Mouse (Mus musculus) lung, embryonic 14.5 days (tissue): ENCODE measurements around the gene Nol10. TPM values are rescaled to one million over a fixed set of nuclear protein-coding genes. Genes with fewer than 3 reads are reported as not detected.
A peak's percentile ranks its signal among the peaks of the same experiment; 100 is the strongest.

Experiments used
- ATAC-seq: fragments of 200-750 bp; cut with Nextera tagmentation; 2 replicates; pipeline ENCODE4 v1.8.0; 2017; ENCODE audit warnings: mild to moderate bottlenecking, moderate TSS enrichment, moderate library complexity; ENCODE audit not compliant: insufficient read depth
- DNase-seq: peaks from one replicate; pipeline ENCODE4 v3.0.0-alpha.2; 2015
- H3K27ac ChIP-seq: fragments of 300-500 bp; sonication (generic); 2 replicates; pipeline ENCODE4 v1.5.1; 2014; ENCODE audit warnings: low read depth, mild to moderate bottlenecking, moderate library complexity
- H3K27me3 ChIP-seq: fragments of 300-500 bp; sonication (generic); 2 replicates; pipeline ENCODE4 v1.6.1; 2014; ENCODE audit warnings: low read length, control low read depth; ENCODE audit not compliant: insufficient read depth
- H3K36me3 ChIP-seq: fragments of 300-500 bp; sonication (generic); 2 replicates; pipeline ENCODE4 v1.6.1; 2014; ENCODE audit warnings: control low read depth; ENCODE audit not compliant: insufficient read depth
- H3K4me1 ChIP-seq: fragments of 300-500 bp; sonication (generic); 2 replicates; pipeline ENCODE4 v1.6.1; 2014; ENCODE audit warnings: antibody characterized with exemption, control low read depth; ENCODE audit not compliant: insufficient read depth
- H3K4me2 ChIP-seq: fragments of 300-500 bp; sonication (generic); 2 replicates; pipeline ENCODE4 v1.6.1; 2014; ENCODE audit warnings: mild to moderate bottlenecking
- H3K4me3 ChIP-seq: fragments of 300-500 bp; sonication (generic); 2 replicates; pipeline ENCODE4 v1.5.1; 2014; ENCODE audit warnings: low read depth, low read length
- H3K9ac ChIP-seq: fragments of 300-500 bp; sonication (generic); 2 replicates; pipeline ENCODE4 v1.6.1; 2014
- H3K9me3 ChIP-seq: fragments of 300-500 bp; sonication (generic); 2 replicates; pipeline ENCODE4 v1.6.1; 2016; ENCODE audit warnings: low read depth, low read length, control low read depth
- CTCF ChIP-seq: IDR thresholded peaks from 2 replicates; pipeline ENCODE4 v1.5.1; 2016; ENCODE audit warnings: antibody characterized with exemption, low read depth
- WGBS: fragments of 180-500 bp; shearing (Covaris S2); extraction: QIAGEN DNeasy Blood & Tissue Kit; methylation state at CpG from one replicate; pipeline ENCODE4 v1.1.7; 2014; 5-methylcytosine and 5-hydroxymethylcytosine counted together
- polyA plus RNA-seq: library from polyadenylated mRNA; unstranded; fragments of >200 nt; fragmentation: Nextera tagmentation; extraction: Ambion mirVana; gene quantifications from 2 replicates; pipeline ENCODE4 v1.2.1, GENCODE M21; 2014

Gene Nol10
- polyA plus RNA-seq, 1 experiment from 2014 or later = 30.0 TPM

DNA sequence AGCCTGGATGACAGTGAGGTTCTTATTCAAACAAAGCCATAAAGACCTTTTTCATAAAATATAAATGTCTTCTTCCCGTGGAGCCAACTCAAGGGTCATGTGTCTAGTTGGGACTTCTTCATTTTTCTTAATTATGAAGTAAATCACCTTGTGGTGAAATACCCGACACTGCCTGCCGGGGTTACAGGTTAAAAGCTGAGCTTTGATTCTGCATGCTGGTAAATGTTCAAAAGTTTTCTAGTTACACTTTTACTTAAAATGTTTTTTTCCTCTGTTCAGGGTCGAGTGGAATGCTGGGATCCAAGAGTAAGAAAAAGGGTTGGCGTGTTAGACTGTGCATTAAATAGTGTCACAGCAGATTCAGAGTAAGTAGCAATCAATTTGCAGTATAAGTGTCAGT, 14.1 kb downstream of the Nol10 start:
- Histone ChIP-seq H3K4me3 (no peak overlapping the region), H3K9me3 (no peaks in the 10 kb centered on the region), H3K4me1 (no peaks in the 10 kb centered on the region), H3K36me3 (peaks cover 72% of the 10 kb centered on the region), H3K4me2 (no peak overlapping the region), H3K27ac (no peak overlapping the region), H3K27me3 (no peaks in the 10 kb centered on the region), H3K9ac (no peak overlapping the region)
- 87% methylated on average over 5 of the region's 5 CpGs for WGBS
- DNase-seq = no peak
- TF ChIP-seq CTCF = no peak
- ATAC-seq = no peak

GRCm38 (mm10) chr12:17366981-17367380, 18.7 kb downstream of the Nol10 start:
- H3K9me3 ChIP-seq = no peaks in the 10 kb centered on the region
- H3K36me3 ChIP-seq = peaks cover 76% of the 10 kb centered on the region
- peak; percentile 65; the same call in 1 of the 2 replicates for ATAC-seq
- no peak overlapping the region for H3K9ac ChIP-seq
- H3K27me3 ChIP-seq = no peaks in the 10 kb centered on the region
- H3K4me2 ChIP-seq = no peak overlapping the region
- 66% methylated on average over 5 of the region's 5 CpGs for WGBS
- peak; percentile 80 for TF ChIP-seq CTCF
- no peak overlapping the region for H3K27ac ChIP-seq
- H3K4me1 ChIP-seq = no peaks in the 10 kb centered on the region
- H3K4me3 ChIP-seq = no peak overlapping the region
- DNase-seq = peak; percentile 69

DNA sequence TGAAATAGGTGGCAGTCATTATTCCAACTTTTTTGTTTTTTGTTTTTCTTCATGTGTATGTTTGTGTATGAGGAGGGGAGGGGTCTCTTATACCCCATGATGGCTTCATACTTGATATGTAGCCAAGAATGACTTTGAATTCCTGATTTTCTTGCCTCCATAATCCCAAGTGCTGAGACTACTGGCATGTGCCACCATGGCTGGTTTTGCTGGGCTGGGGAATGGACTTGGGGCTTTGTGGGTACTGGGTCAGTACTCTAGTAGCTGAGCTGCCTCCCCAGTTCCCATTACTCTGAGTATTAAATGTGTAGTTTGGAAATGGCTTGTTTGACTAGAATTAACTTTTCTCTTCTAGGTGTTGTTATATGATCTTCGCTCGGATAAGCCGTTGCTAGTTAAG, 20.9 kb downstream of the Nol10 start:
- ATAC-seq = no peak
- 98% methylated on average over 3 of the region's 3 CpGs for WGBS

DNA sequence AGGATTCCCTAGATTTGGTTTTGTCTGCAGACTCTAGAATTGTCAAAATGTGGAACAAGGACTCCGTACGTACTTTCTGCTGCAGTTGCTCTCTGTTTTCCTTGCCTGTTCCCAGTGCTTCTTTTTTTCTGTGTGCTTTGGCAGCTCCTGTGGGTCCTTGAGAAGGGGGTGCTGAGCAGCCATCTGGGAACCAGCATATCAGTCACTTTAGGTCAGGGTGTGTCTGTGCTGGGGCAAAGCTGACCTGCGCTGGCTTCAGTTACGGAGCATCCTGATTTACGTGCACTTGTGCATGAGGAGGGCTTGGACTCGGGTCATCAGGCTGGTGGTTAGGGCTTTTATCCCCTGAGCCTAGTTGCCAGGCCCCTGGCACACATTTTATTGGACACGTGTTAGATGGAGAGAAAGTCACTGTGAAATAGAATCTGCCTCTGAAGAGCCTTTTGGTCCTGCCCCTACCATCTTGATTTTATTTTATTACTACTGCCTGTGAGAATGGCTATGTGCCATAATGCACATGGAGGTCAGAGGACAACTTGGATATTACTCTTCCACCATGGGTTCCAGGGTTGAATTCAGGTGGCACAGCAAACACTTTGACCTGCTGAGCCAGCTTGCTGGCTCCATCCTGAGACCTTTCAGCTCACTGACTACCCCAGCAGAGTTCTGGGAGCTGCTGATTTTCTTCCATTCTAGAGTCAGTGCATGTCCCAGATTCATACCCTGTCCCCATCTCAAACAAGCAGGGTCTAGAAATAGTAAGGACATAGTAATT, 21.5 kb downstream of the Nol10 start:
- WGBS = 90% methylated on average over 7 of the region's 7 CpGs
- ATAC-seq = no peak
- H3K4me1 ChIP-seq = no peaks in the 10 kb centered on the region
- DNase-seq = no peak
- no peak overlapping the region for H3K27ac ChIP-seq
- no peak overlapping the region for H3K4me2 ChIP-seq
- H3K9me3 ChIP-seq = no peaks in the 10 kb centered on the region
- no peak overlapping the region for H3K4me3 ChIP-seq
- H3K27me3 ChIP-seq = no peaks in the 10 kb centered on the region
- no peak for TF ChIP-seq CTCF
- H3K9ac ChIP-seq = no peak overlapping the region
- peaks cover 73% of the 10 kb centered on the region for H3K36me3 ChIP-seq

More for the DNA sequence above, 20.9 kb downstream of the Nol10 start:
- no peaks in the 10 kb centered on the region for H3K9me3 ChIP-seq
- no peaks in the 10 kb centered on the region for H3K27me3 ChIP-seq
- no peak overlapping the region for H3K4me2 ChIP-seq
- peaks cover 73% of the 10 kb centered on the region for H3K36me3 ChIP-seq
- no peak for DNase-seq
- H3K4me1 ChIP-seq = no peaks in the 10 kb centered on the region
- no peak overlapping the region for H3K27ac ChIP-seq
- H3K9ac ChIP-seq = no peak overlapping the region
- TF ChIP-seq CTCF = no peak
- H3K4me3 ChIP-seq = no peak overlapping the region

- no peaks in the 10 kb centered on the region for H3K9me3 ChIP-seq
- peak; percentile 35 for DNase-seq
- 81% methylated on average over 8 of the region's 8 CpGs for whole genome bisulfite sequencing
- H3K4me2 ChIP-seq = no peak overlapping the region
- no peak overlapping the region for H3K9ac ChIP-seq
- no peaks in the 10 kb centered on the region for H3K27me3 ChIP-seq
- peak; percentile 51 for TF ChIP-seq CTCF
- no peaks in the 10 kb centered on the region for H3K4me1 ChIP-seq
- no peak overlapping the region for H3K4me3 ChIP-seq
- no peak for ATAC-seq
- no peak overlapping the region for H3K27ac ChIP-seq
- peaks cover 85% of the 10 kb centered on the region for H3K36me3 ChIP-seq
Measured at GRCm38 (mm10) chr12:17371589-17372235, 23.5 kb downstream of the Nol10 start.

DNA sequence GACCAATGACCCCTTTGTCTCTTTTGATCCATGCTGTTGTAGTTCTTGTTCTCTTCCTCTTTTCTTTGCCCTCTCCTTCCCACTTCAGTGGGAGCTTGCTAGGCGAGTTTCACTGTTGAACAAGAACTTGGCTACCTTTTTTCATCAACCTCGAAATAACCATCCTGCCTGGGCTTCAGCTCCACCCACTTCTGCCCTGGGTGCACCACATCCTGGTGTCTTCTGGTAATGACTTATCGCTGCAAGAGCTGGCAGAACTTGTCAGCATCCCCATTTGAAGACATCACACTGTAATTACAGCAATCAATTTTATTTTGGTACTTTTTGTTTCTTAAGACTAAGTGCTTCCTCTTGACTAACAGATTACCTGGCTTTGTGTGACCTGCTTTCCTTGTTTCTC, 24.4 kb downstream of the Nol10 start:
- Histone ChIP-seq H3K4me2 (no peak overlapping the region), H3K27ac (no peak overlapping the region), H3K9me3 (no peaks in the 10 kb centered on the region), H3K4me1 (no peaks in the 10 kb centered on the region), H3K36me3 (peaks cover 87% of the 10 kb centered on the region), H3K27me3 (no peaks in the 10 kb centered on the region), H3K9ac (no peak overlapping the region), H3K4me3 (no peak overlapping the region)
- ATAC-seq = no peak
- DNase-seq = no peak
- no peak for TF ChIP-seq CTCF
- 77% methylated on average over 3 of the region's 3 CpGs for WGBS

DNA sequence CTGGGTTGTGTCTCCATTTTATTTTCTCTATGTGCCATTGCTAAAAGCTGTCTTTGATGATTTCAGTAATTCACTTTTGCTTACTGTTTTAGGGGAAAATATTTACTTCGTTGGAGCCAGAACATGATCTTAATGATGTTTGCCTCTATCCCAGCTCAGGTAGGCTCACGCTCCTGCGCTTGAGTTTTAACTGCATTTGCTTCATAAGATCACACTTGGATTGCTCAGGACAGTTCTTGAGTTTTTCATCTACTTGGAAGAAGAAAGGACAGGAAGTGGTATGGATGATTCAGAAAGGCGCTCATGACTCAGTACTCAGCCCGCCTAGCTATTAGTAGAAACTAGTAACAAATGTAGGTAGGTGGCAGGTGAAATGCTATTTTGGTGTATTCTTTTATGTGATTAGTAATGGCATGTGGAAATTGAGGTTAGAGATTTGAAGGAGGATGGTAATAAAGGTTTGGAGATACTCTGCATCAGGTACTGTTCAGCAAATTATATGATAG, 25.3 kb downstream of the Nol10 start:
- H3K36me3 ChIP-seq = peaks cover 83% of the 10 kb centered on the region
- H3K9ac ChIP-seq = no peak overlapping the region
- ATAC-seq = no peak
- no peak for TF ChIP-seq CTCF
- DNase-seq = no peak
- WGBS = 96% methylated on average over 5 of the region's 5 CpGs
- H3K27ac ChIP-seq = no peak overlapping the region
- H3K27me3 ChIP-seq = no peaks in the 10 kb centered on the region
- H3K4me3 ChIP-seq = no peak overlapping the region
- H3K9me3 ChIP-seq = no peaks in the 10 kb centered on the region
- H3K4me2 ChIP-seq = no peak overlapping the region
- H3K4me1 ChIP-seq = no peaks in the 10 kb centered on the region
